Mouse (Mus musculus) ES-E14 (cell line): Measurements from ENCODE around the gene Dnah7b. TPM values are rescaled to one million over a fixed set of nuclear protein-coding genes. Genes with fewer than 3 reads are reported as not detected.
"Not testable (repeated sequence)": the region's sequence is repeated elsewhere in the genome, so short reads cannot be mapped to it uniquely, and the experiment has no call there.

ENCODE experiments used
- DNase-seq: peaks from one replicate; pipeline ENCODE4 v3.0.0-alpha.2; 2013; ENCODE audit warnings: low read depth, low spot score
- H3K27ac ChIP-seq: 2 replicates; pipeline ENCODE4 v1.5.1; 2012; ENCODE audit warnings: low read depth, mild to moderate bottlenecking, low read length, moderate library complexity, mixed read lengths; ENCODE audit not compliant: poor library complexity, insufficient read depth, severe bottlenecking
- H3K36me3 ChIP-seq: 2 replicates; pipeline ENCODE4 v1.6.1; 2012; ENCODE audit warnings: mild to moderate bottlenecking, low read length, moderate library complexity, mixed read lengths; ENCODE audit not compliant: control insufficient read depth, poor library complexity, insufficient read depth, severe bottlenecking
- H3K4me1 ChIP-seq, 2 experiments: fragments of 150-350 bp in 1 of 2; sonication (generic) in 1 of 2; 2 replicates each; pipeline ENCODE4 v1.6.1; 2012; ENCODE audit warnings: low read length in 2 of 2, mild to moderate bottlenecking in 1 of 2, mixed read lengths in 1 of 2; ENCODE audit not compliant: control insufficient read depth in 2 of 2, insufficient read depth in 2 of 2, poor library complexity in 1 of 2
- H3K4me3 ChIP-seq, 2 experiments: fragments of 150-350 bp in 1 of 2; sonication (generic) in 1 of 2; 2 replicates each; pipeline ENCODE4 v1.5.1; 2012; ENCODE audit warnings: low read length in 2 of 2, low read depth in 1 of 2, mild to moderate bottlenecking in 1 of 2, mixed read lengths in 1 of 2; ENCODE audit not compliant: insufficient read depth in 1 of 2, poor library complexity in 1 of 2, severe bottlenecking in 1 of 2
- H3K9ac ChIP-seq: 2 replicates; pipeline ENCODE4 v1.6.1; 2012; ENCODE audit warnings: low read depth, mild to moderate bottlenecking, low read length, mixed read lengths; ENCODE audit not compliant: poor library complexity, insufficient read depth, severe bottlenecking
- H3K9me3 ChIP-seq: fragments of 150-350 bp; sonication (generic); 2 replicates; pipeline ENCODE4 v1.6.1; 2012; ENCODE audit warnings: low read depth, mild to moderate bottlenecking, low read length; ENCODE audit not compliant: control insufficient read depth, insufficient read depth
- CHD2 ChIP-seq: IDR thresholded peaks from 2 replicates; pipeline ENCODE4 v1.6.1; 2014; ENCODE audit warnings: mild to moderate bottlenecking, low read depth, low read length, inconsistent platforms
- ZNF384 ChIP-seq: IDR thresholded peaks from 2 replicates; pipeline ENCODE4 v1.6.1; 2012; ENCODE audit warnings: low read depth, low read length, inconsistent platforms
- in situ Hi-C, 2 experiments: fragments of 600-800 bp; cut with MboI; formaldehyde crosslinking; loops; one replicate each; pipeline ENCODE4 v1.15.1; 2025; ENCODE audit warnings: low sequenced_read_pairs in 2 of 2, inconsistent platforms in 1 of 2; ENCODE audit not compliant: unreplicated experiment in 2 of 2
- total RNA-seq: library from RNA; depleted of rRNA; stranded (reverse); fragments of 300-350 nt; gene quantifications from 2 replicates; pipeline ENCODE4 v1.2.3, GENCODE M21; 2012

Dnah7b gene
- total RNA-seq, 1 experiment: 0.22 TPM

DNA sequence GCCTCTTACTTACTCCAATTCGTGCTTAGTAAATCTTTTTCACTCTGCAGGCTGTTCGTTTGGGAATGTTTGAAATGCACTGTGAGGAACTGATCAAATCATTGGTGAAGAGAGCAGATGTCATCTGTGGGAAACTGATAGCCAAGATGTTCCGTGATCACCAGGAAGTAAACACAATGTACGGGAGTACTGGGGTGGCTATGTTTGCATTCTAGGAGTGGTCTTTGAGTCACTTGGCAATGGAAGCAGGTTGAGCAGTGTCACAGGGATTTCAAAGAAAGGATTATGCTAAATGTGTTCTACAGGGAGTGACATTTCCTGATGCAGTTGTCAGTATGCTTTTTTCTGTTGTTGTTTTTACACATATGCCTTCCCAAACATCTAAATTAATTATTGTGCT is 61.9 kb downstream of the Dnah7b start:
- Histone ChIP-seq H3K27ac (no peak overlapping the region), H3K9me3 (no peaks in the 10 kb centered on the region), H3K9ac (no peak overlapping the region), H3K36me3 (no peaks in the 10 kb centered on the region), H3K4me3 (no peak overlapping the region), H3K4me1 (no peaks in the 10 kb centered on the region)
- in situ Hi-C loops: no loop called here
- no peak for DNase-seq
- TF ChIP-seq ZNF384: no peak
- no peak for TF ChIP-seq CHD2

DNA sequence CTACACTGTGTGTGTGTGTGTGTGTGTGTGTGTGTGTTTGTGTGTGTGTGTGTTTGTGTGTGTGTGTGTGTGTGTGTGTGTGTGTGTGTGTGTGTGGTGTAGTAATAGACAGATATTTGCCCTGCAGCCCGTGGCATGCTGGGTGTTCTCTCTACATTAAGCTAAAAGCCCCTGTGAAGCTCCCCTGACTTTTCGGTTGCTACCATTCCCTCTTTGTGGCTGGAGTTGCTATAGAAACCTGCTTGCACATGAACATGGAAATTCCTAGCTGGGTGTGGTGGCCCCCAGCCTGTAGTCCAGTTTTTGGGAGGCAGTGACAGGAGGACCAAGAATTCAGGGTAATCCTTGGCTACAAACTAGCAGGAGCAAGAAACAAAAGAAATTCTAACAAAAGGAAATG is 130.7 kb downstream of the Dnah7b start:
- H3K36me3 ChIP-seq, in situ Hi-C loops, H3K4me1 ChIP-seq, H3K4me3 ChIP-seq, H3K27ac ChIP-seq, H3K9me3 ChIP-seq, H3K9ac ChIP-seq, DNase-seq: not testable (repeated sequence)

DNA sequence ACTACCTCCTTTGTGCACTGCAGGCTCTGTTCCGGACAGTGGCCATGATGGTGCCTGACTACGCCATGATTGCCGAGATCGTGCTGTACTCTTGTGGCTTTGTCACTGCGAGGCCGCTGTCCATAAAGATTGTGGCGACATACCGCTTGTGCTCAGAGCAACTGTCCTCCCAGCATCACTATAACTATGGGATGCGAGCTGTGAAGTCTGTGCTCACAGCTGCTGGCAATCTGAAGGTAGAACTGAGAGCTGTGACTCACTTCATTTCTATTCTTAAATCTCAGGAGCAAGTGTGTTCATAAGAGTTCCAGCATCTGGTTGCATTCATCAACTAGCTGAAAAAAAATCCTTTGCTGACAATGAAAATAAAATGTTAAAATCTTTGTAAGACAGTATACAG is 135.1 kb downstream of the Dnah7b start:
- H3K9me3 ChIP-seq, H3K36me3 ChIP-seq, H3K4me1 ChIP-seq, in situ Hi-C loops, DNase-seq, H3K4me3 ChIP-seq, H3K9ac ChIP-seq, H3K27ac ChIP-seq: not testable (repeated sequence)

DNA sequence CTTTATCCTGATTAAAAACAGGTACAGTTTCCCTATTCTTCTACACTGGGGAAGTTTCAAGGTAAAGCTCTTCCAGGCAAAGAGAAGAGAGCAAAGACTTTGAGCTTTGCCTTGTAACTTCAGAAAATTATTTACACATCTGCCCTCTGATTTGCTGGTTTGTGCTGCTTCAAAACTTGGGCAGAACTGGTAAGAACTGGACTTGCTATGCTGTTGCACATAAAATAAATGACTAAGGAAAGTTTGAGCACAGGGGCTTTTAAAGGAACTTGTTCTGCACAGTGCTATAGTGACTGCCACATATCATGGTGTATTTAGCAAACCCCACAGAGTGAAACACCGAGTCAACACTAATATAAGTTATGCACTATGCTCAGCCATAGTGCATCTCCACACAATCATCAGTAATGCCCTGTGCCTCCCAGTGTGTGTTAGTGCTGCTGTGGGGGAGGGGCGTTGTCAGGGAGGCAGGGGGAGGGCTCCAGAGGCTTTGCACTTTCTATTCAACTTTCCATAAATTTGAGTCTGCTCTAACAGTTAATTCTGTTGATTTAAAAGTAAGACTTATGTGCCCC is 144.0 kb downstream of the Dnah7b start:
- in situ Hi-C loops, H3K4me3 ChIP-seq, H3K27ac ChIP-seq, H3K9me3 ChIP-seq, DNase-seq, H3K4me1 ChIP-seq, H3K9ac ChIP-seq, H3K36me3 ChIP-seq: not testable (repeated sequence)

DNA sequence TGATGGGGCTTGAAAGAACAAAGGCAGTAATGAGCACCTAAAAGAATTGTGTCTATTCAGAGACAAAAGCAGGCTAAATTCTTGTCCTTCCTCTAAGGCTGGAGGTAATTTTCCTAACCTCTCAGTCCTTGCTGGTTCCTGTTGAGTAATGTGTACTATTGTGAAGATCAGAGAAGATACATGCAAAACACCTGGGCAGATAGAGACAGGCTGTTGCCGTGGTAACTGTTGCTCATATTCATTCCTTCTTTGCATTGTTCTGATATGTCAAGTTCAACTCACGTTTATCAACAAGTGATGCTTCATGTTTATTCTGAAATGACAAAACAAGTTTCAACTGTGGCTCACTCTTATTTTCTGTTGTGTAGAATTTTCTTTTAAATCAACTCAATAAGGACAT is 156.6 kb downstream of the Dnah7b start:
- DNase-seq, H3K9me3 ChIP-seq, H3K4me3 ChIP-seq, H3K36me3 ChIP-seq, H3K4me1 ChIP-seq, H3K9ac ChIP-seq, in situ Hi-C loops, H3K27ac ChIP-seq: not testable (repeated sequence)

DNA sequence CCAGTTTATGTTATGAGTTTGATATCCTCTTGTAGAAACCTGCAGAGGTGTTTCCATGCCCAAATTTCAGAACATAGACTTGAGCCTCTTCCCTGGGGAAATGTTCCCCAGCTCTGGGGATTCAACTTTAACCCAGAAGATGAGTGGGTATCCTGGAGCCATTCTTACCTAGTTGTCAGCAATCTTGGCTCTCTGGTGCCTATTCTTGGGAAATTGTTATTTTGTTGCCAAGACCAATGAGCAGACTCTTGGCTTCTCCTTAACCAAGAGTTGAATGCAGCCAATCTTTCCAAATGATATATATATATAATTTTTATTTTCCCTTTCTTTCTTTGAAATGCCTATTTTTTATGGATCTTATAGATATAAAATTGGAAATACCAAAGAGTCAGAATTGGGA is 160.0 kb downstream of the Dnah7b start:
- H3K4me1 ChIP-seq, H3K27ac ChIP-seq, in situ Hi-C loops, H3K9me3 ChIP-seq, H3K9ac ChIP-seq, DNase-seq, H3K4me3 ChIP-seq, H3K36me3 ChIP-seq: not testable (repeated sequence)

DNA sequence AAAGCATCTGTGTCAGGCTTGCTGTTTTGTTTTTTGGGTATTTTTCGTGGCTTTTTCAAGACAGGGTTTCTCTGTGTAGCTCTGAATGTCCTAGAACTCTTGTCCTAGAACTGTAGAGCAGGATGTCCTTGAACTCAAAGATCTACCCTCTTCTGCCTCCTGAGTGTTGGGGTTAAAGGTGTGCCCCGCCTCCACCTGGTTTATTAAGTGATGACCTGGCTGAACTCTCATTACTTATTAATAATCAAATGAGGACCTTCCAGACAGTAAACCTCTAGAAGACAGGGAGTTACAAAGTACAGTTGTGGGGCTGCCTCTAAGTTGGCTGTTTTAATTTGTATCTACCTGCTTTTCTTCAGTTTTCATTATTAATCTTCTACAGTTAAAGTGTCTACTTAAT is 202.7 kb downstream of the Dnah7b start:
- H3K9me3 ChIP-seq, H3K27ac ChIP-seq, H3K4me3 ChIP-seq, H3K4me1 ChIP-seq, in situ Hi-C loops, H3K36me3 ChIP-seq, DNase-seq, H3K9ac ChIP-seq: not testable (repeated sequence)
